Mouse (Mus musculus): ENCODE measurements around the gene Adipor2. TPM values are rescaled to one million over a fixed set of nuclear protein-coding genes. Genes with fewer than 3 reads are reported as not detected.

Gene Adipor2
- polyA plus RNA-seq (2017; shearing (Covaris generic)) = 32.4 TPM

GRCm38 (mm10) chr6:119417354-119417753 lies at the start of gene Adipor2:
Gene Adipor2, minus strand, starts transcription at chr6:119417704.

DNA sequence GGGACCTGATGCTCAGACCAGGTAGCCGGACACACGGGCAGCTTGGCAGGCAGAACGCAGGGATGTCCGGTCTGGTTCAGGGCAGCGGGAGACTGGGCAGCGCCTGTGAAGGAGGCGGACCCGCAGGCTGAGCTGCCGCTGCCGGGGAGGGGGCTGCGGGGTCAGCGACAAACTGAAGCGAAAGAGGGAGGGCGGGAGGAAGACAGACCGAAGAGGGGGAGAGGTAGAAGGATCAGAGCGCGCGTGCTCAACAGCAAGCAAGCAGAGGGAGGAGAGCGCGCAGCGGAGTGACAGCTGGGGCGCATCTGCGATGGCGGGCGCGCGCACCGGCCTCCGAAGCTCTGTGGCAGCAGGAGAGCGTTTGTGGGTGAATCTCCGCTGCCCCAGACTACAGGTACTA lies 87.0 kb downstream of the Adipor2 start, which contains the start of gene Lrtm2:
Gene Lrtm2 (minus strand): TSS at position 261 of the 400 bp plus-strand sequence.

Other genes starting within 250 kb of the Adipor2 start
- 15.8 TPM for gene Dcp1b, start 242.5 kb downstream of the Adipor2 start, polyA plus RNA-seq (2017; shearing (Covaris generic))
- 0.59 TPM for gene Cacna1c, start 221.3 kb downstream of the Adipor2 start, polyA plus RNA-seq (2017; shearing (Covaris generic))
- 3.4 TPM for gene Cacna2d4, start 181.2 kb downstream of the Adipor2 start, polyA plus RNA-seq (2017; shearing (Covaris generic))
- gene Lrtm2, start 86.9 kb downstream of the Adipor2 start, polyA plus RNA-seq (2017; shearing (Covaris generic)) = not detected
- 62.3 TPM for gene Fbxl14, start 62.0 kb upstream of the Adipor2 start, polyA plus RNA-seq (2017; shearing (Covaris generic))
- 0.87 TPM for gene Wnt5b, start 126.6 kb upstream of the Adipor2 start, polyA plus RNA-seq (2017; shearing (Covaris generic))